ENCODE assay signal across 12 mouse cellular contexts in genomic region chr7:99824649-99825483, GRCm38 (mm10). TPM values are rescaled to one million over a fixed set of nuclear protein-coding genes. Genes with fewer than 3 reads are reported as not detected.
DNase-seq lines count a peak whose midpoint lies in the region; ATAC-seq and TF ChIP-seq lines count a peak whose summit lies in the region.
"Had no signal": no experiment of that assay in that cellular context is flagged by ENCODE, and none has a peak within 500 bp of the region (broad histone marks: within the 10 kb centered on the region; RNA-seq: fewer than 3 reads in every experiment).

No protein-coding gene starts in this region.

- peak overlapping the region; percentile 30; the same call in 1 of the 2 replicates for H3K4me2 ChIP-seq in intestine, embryonic 15.5 days (replicated peaks)
- peak overlapping the region; percentile 77 for H3K4me2 ChIP-seq in liver, embryonic 16.5 days (ENCODE audit: low read depth, low read length)
- H3K4me2 ChIP-seq: forebrain, embryonic 12.5 days had no signal

- ATAC-seq in megakaryocyte, adult 5-6 weeks (ENCODE audit: poor library complexity, severe bottlenecking) = no peak
- ATAC-seq in intestine, embryonic 15.5 days = peak; percentile 86
- peak; percentile 66 for ATAC-seq in liver, embryonic 16.5 days (ENCODE audit: low read depth)

- no peak for TF ChIP-seq CTCF in gastrocnemius, adult 2 months (IDR thresholded peaks at IDR 0.05)

- WGBS in intestine, embryonic 15.5 days = 56% methylated on average over 16 of the region's 16 CpGs
- 18% methylated on average over 16 of the region's 16 CpGs for WGBS in liver, embryonic 16.5 days (ENCODE audit: insufficient replicate concordance)

- DNase-seq in embryo, embryonic 10.5 days (ENCODE audit: low spot score) = no peak
- DNase-seq in gastrocnemius, adult 2 months = no peak
- no peak for DNase-seq in frontal cortex, postnatal 36 days (ENCODE audit: low spot score in 2 of 2)
- DNase-seq: cerebellum, adult 11 months; embryo, embryonic 11 days; kidney, adult 2 months; lung, postnatal 14 days had no signal

- H3K36me3 ChIP-seq in megakaryocyte, embryonic 14.5 days (replicated peaks; ENCODE audit: low read length) = peaks cover 33% of the 10 kb centered on the region
- H3K36me3 ChIP-seq in intestine, embryonic 15.5 days = no peaks in the 10 kb centered on the region
- H3K36me3 ChIP-seq in liver, embryonic 16.5 days (ENCODE audit: control insufficient read depth, insufficient read depth) = peaks cover 5% of the 10 kb centered on the region
- H3K36me3 ChIP-seq: forebrain, embryonic 12.5 days had no signal

- intact Hi-C loops in gastrocnemius, adult 2 months (cut with DNase I) = no loop called here

- H3K4me1 ChIP-seq in megakaryocyte, embryonic 14.5 days = peaks cover 58% of the 10 kb centered on the region
- H3K4me1 ChIP-seq in intestine, embryonic 15.5 days (replicated peaks) = peaks cover 8% of the 10 kb centered on the region
- H3K4me1 ChIP-seq in liver, embryonic 16.5 days (ENCODE audit: control insufficient read depth, low read depth, low read length) = peaks cover 50% of the 10 kb centered on the region

- no peaks in the 10 kb centered on the region for H3K9me3 ChIP-seq in megakaryocyte, embryonic 14.5 days
- H3K9me3 ChIP-seq in intestine, embryonic 15.5 days = no peaks in the 10 kb centered on the region
- H3K9me3 ChIP-seq in liver, embryonic 16.5 days (replicated peaks; ENCODE audit: control insufficient read depth, low read length) = no peaks in the 10 kb centered on the region
- H3K9me3 ChIP-seq: forebrain, embryonic 12.5 days had no signal

- no peak overlapping the region for H3K9ac ChIP-seq in intestine, embryonic 15.5 days
- H3K9ac ChIP-seq in liver, embryonic 16.5 days (ENCODE audit: low read depth, low read length) = peak overlapping the region; percentile 62
- H3K9ac ChIP-seq: forebrain, embryonic 12.5 days had no signal

- peak overlapping the region; percentile 64 for H3K27ac ChIP-seq in intestine, embryonic 15.5 days
- H3K27ac ChIP-seq in liver, embryonic 16.5 days (ENCODE audit: low read length) = peak overlapping the region; percentile 96
- no peak overlapping the region for H3K27ac ChIP-seq in gastrocnemius, adult 2 months
- H3K27ac ChIP-seq: forebrain, embryonic 12.5 days had no signal

- H3K4me3 ChIP-seq in megakaryocyte, embryonic 14.5 days (replicated peaks) = peak overlapping the region; percentile 8
- no peak overlapping the region for H3K4me3 ChIP-seq in intestine, embryonic 15.5 days (replicated peaks)
- H3K4me3 ChIP-seq in liver, embryonic 16.5 days (ENCODE audit: low read depth, low read length) = peak overlapping the region; percentile 59
- no peak overlapping the region for H3K4me3 ChIP-seq in gastrocnemius, adult 2 months
- H3K4me3 ChIP-seq: forebrain, embryonic 12.5 days had no signal

- no peaks in the 10 kb centered on the region for H3K27me3 ChIP-seq in megakaryocyte, embryonic 14.5 days (replicated peaks)
- H3K27me3 ChIP-seq in intestine, embryonic 15.5 days (replicated peaks) = no peaks in the 10 kb centered on the region
- H3K27me3 ChIP-seq in liver, embryonic 16.5 days (ENCODE audit: control insufficient read depth, insufficient read depth, low read depth, low read length) = no peaks in the 10 kb centered on the region
- H3K27me3 ChIP-seq: forebrain, embryonic 12.5 days had no signal

RNA-seq across cellular contexts. Expression of gene Neu3, which starts 3.4 kb away (rescaled TPM):
- polyA plus RNA-seq in megakaryocyte, embryonic 14.5 days (2012; ENCODE audit: insufficient read depth, low replicate concordance) = 0.49 and 0.83 TPM in 2 replicates
- total RNA-seq in megakaryocyte, adult 5-6 weeks (2015) = 0.22 and 1.4 TPM in 2 replicates
- total RNA-seq in megakaryocyte, adult 5-6 weeks (2017) = 1.1 and 1.8 TPM in 2 replicates
- polyA plus RNA-seq in intestine, embryonic 15.5 days (2015; fragmentation: Nextera tagmentation; extraction: Ambion mirVana) = 5.2 TPM in 2 replicates
- 5.1 and 5.2 TPM in 2 replicates for polyA plus RNA-seq in liver, embryonic 16.5 days (2015; fragmentation: Nextera tagmentation; extraction: Ambion mirVana)
- total RNA-seq in gastrocnemius, adult 2 months (2021) = 1 to 10 TPM; 2.1 to 3.4 TPM

RNA-seq across cellular contexts. Expression of gene Xrra1, which starts 34.0 kb away (rescaled TPM):
- 0.08 TPM in 1 of 2 replicates, not detected in the other for polyA plus RNA-seq in megakaryocyte, embryonic 14.5 days (2012; ENCODE audit: insufficient read depth, low replicate concordance)
- total RNA-seq in megakaryocyte, adult 5-6 weeks (2015) = 0.11 TPM in 1 of 2 replicates, not detected in the other
- not detected in 2 replicates for total RNA-seq in megakaryocyte, adult 5-6 weeks (2017)
- polyA plus RNA-seq in intestine, embryonic 15.5 days (2015; fragmentation: Nextera tagmentation; extraction: Ambion mirVana) = 0.10 and 0.11 TPM in 2 replicates
- polyA plus RNA-seq in liver, embryonic 16.5 days (2015; fragmentation: Nextera tagmentation; extraction: Ambion mirVana) = not detected in 2 replicates
- under 1 TPM; 0.11 to 0.59 TPM for total RNA-seq in gastrocnemius, adult 2 months (2021)

RNA-seq across cellular contexts. Expression of gene Spcs2, which starts 38.4 kb away (rescaled TPM):
- 18.5 and 108 TPM in 2 replicates for polyA plus RNA-seq in megakaryocyte, embryonic 14.5 days (2012; ENCODE audit: insufficient read depth, low replicate concordance)
- total RNA-seq in megakaryocyte, adult 5-6 weeks (2015) = 181 and 205 TPM in 2 replicates
- 113 and 137 TPM in 2 replicates for total RNA-seq in megakaryocyte, adult 5-6 weeks (2017)
- polyA plus RNA-seq in intestine, embryonic 15.5 days (2015; fragmentation: Nextera tagmentation; extraction: Ambion mirVana) = 387 and 427 TPM in 2 replicates
- polyA plus RNA-seq in liver, embryonic 16.5 days (2015; fragmentation: Nextera tagmentation; extraction: Ambion mirVana) = 189 and 192 TPM in 2 replicates
- 10 to 100 TPM; 76.7 to 79.4 TPM for total RNA-seq in gastrocnemius, adult 2 months (2021)

Comparison
In these comparisons a context has a peak if more than half of its experiments do, and no peak if none do; other contexts are left out.
1. H3K4me3 ChIP-seq: peak in megakaryocyte, embryonic 14.5 days (single experiment) and liver, embryonic 16.5 days (single experiment); none in intestine, embryonic 15.5 days (single experiment) and gastrocnemius, adult 2 months (single experiment).